Mouse (Mus musculus): ENCODE results near the gene Fndc3b.
A peak's percentile ranks its signal among the peaks of the same experiment; 100 is the strongest.

Fndc3b gene

GRCm38 (mm10) chr3:27588604-27589003 lies 122.5 kb downstream of the Fndc3b start:
- no peaks in the 10 kb centered on the region for H3K36me3 ChIP-seq (ENCODE audit: control insufficient read depth, insufficient read depth, low read length, poor library complexity, severe bottlenecking)
- no peaks in the 10 kb centered on the region for H3K27me3 ChIP-seq (ENCODE audit: control insufficient read depth, insufficient read depth, low read length, poor library complexity, severe bottlenecking)
- no peak for DNase-seq (ENCODE audit: low read depth, low spot score)

GRCm38 (mm10) chr3:27584607-27585605 lies 126.2 kb downstream of the Fndc3b start:
- Histone ChIP-seq H3K27me3 (ENCODE audit: control insufficient read depth, insufficient read depth, low read length, poor library complexity, severe bottlenecking) (no peaks in the 10 kb centered on the region), H3K36me3 (ENCODE audit: control insufficient read depth, insufficient read depth, low read length, poor library complexity, severe bottlenecking) (no peaks in the 10 kb centered on the region)
- DNase-seq (ENCODE audit: low read depth, low spot score): no peak

DNA sequence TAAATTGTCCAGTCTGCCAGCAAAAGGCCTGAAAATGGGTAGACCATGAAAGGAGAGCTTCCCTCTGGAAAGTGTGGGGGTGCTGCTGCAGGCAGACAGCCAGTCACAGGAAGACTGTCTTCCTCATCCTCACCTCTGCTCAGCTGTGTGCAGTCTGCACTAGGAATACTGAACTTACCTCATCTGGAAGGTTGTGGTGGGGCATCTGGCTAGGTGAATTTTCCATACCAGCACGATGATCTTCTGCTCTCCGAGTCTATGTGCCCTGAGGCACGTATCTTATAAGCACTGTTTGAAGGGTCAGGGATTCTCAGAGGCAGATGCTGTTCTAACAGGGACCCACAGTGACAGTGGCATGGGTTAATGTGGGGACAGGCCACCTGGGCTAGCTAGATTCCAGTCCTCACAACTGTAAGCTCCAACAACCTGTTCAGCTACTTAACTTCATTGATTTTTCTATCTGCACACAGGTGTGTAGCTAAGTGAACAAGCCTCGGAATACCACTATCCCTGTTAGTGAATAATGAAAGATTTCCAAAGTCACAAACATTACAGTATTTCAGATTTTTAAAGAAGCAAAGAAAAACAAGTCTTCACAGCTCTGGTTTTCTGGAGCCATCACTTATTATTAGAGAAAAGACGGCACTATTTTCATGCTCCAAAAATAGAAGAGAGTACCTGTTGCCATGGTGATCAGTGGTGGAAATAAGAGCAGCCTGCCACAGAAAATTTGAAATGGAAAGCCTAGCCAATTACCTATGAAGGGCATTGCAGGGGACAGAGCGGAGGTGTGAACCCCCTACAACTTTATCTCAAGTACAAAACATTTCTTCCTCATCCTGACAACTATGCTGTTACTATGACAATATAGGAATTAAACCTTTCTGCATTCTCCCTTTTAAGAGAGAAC lies 128.9 kb downstream of the Fndc3b start:
- DNase-seq (ENCODE audit: low read depth, low spot score): no peak
- Histone ChIP-seq H3K27me3 (ENCODE audit: control insufficient read depth, insufficient read depth, low read length, poor library complexity, severe bottlenecking) (no peaks in the 10 kb centered on the region), H3K36me3 (ENCODE audit: control insufficient read depth, insufficient read depth, low read length, poor library complexity, severe bottlenecking) (no peaks in the 10 kb centered on the region)

GRCm38 (mm10) chr3:27580956-27581355 lies 130.2 kb downstream of the Fndc3b start:
- no peak for DNase-seq (ENCODE audit: low read depth, low spot score)
- H3K36me3 ChIP-seq (ENCODE audit: control insufficient read depth, insufficient read depth, low read length, poor library complexity, severe bottlenecking): no peaks in the 10 kb centered on the region
- H3K27me3 ChIP-seq (ENCODE audit: control insufficient read depth, insufficient read depth, low read length, poor library complexity, severe bottlenecking): no peaks in the 10 kb centered on the region

DNA sequence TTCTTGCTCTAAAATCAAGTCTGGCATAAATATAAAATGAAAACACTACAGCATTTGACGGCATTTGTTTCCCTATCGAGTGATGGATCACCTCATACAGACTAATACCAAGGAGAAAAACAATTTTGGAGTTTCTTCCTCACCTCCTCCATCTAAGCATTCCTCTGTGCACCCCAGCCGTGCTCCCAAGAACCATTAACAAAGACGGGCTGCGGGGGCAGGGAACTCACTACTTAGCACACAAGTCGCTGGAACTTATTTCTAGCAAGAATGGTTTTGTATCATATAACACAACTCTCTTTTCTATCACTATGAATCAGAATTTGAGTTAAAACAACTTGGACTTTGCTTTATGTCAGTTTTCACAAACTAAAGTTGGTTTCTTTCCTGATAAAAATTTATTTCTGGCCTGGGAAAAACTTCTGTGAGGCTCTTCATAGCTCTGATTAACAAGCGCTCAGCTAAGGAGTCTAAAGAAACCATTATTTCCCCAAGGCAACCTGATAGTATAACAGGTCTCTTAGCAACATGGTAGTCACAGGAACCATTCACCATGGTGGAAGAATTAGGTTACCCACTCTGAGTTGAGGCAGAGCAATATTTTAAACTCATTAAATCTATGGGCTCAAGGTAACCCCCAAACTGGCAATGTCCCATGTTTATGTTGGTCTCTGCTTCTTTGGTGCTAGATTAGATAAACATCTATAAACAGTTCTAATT lies 131.1 kb downstream of the Fndc3b start:
- no peak for DNase-seq (ENCODE audit: low read depth, low spot score)
- H3K36me3 ChIP-seq (ENCODE audit: control insufficient read depth, insufficient read depth, low read length, poor library complexity, severe bottlenecking): no peaks in the 10 kb centered on the region
- H3K27me3 ChIP-seq (ENCODE audit: control insufficient read depth, insufficient read depth, low read length, poor library complexity, severe bottlenecking): no peaks in the 10 kb centered on the region

DNA sequence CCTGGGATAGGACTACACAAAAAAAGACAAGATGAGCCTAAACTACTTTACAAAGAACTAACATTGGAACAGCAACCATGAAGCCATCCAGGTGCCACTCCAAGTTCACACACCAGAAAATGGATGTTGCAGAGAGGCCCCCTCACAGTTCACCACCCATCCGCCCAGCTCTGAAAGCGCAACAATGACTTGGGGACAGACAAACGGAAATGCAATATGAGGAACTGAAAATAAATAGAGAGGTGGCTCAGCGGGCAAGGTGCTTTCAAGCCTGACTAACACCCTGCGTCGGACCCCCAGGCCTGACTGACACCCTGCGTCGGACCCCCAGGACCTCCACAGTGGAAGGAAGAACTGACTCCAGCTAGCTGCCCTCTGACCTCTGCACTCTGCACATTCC lies 131.9 kb downstream of the Fndc3b start:
- DNase-seq (ENCODE audit: low read depth, low spot score): peak; percentile 68
- no peaks in the 10 kb centered on the region for H3K27me3 ChIP-seq (ENCODE audit: control insufficient read depth, insufficient read depth, low read length, poor library complexity, severe bottlenecking)
- H3K36me3 ChIP-seq (ENCODE audit: control insufficient read depth, insufficient read depth, low read length, poor library complexity, severe bottlenecking): no peaks in the 10 kb centered on the region

- DNase-seq (ENCODE audit: low read depth, low spot score): no peak
- H3K27me3 ChIP-seq (ENCODE audit: control insufficient read depth, insufficient read depth, low read length, poor library complexity, severe bottlenecking): no peaks in the 10 kb centered on the region
- H3K36me3 ChIP-seq (ENCODE audit: control insufficient read depth, insufficient read depth, low read length, poor library complexity, severe bottlenecking): no peaks in the 10 kb centered on the region
Measured at GRCm38 (mm10) chr3:27577349-27578025, 133.6 kb downstream of the Fndc3b start.

DNA sequence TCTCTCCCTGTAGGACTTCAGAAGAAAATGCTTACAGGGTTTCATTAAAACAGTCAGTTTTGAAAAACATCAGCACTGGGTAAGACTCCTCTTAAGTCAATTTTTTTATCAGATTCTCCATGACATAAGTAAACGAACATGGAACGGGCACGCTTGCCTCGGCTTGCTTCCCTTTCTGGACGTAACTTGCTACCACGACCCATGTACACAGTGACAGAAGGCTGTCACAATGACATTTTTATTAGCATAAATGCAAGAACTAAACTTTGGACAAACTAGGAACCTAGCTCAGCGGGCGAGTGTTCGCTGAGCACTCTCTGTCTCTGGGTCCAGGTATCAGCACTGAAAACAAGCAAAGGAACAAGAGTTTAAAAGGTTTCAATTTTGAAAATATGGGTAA lies 136.9 kb downstream of the Fndc3b start:
- no peak for DNase-seq (ENCODE audit: low read depth, low spot score)
- Histone ChIP-seq H3K27me3 (ENCODE audit: control insufficient read depth, insufficient read depth, low read length, poor library complexity, severe bottlenecking) (no peaks in the 10 kb centered on the region), H3K36me3 (ENCODE audit: control insufficient read depth, insufficient read depth, low read length, poor library complexity, severe bottlenecking) (no peaks in the 10 kb centered on the region)

- no peak for DNase-seq (ENCODE audit: low read depth, low spot score)
- Histone ChIP-seq H3K27me3 (ENCODE audit: control insufficient read depth, insufficient read depth, low read length, poor library complexity, severe bottlenecking) (no peaks in the 10 kb centered on the region), H3K36me3 (ENCODE audit: control insufficient read depth, insufficient read depth, low read length, poor library complexity, severe bottlenecking) (no peaks in the 10 kb centered on the region)
Measured at GRCm38 (mm10) chr3:27573458-27573857, 137.6 kb downstream of the Fndc3b start.

GRCm38 (mm10) chr3:27572305-27572704 lies 138.8 kb downstream of the Fndc3b start:
- Histone ChIP-seq H3K27me3 (ENCODE audit: control insufficient read depth, insufficient read depth, low read length, poor library complexity, severe bottlenecking) (no peaks in the 10 kb centered on the region), H3K36me3 (ENCODE audit: control insufficient read depth, insufficient read depth, low read length, poor library complexity, severe bottlenecking) (no peaks in the 10 kb centered on the region)
- no peak for DNase-seq (ENCODE audit: low read depth, low spot score)

DNA sequence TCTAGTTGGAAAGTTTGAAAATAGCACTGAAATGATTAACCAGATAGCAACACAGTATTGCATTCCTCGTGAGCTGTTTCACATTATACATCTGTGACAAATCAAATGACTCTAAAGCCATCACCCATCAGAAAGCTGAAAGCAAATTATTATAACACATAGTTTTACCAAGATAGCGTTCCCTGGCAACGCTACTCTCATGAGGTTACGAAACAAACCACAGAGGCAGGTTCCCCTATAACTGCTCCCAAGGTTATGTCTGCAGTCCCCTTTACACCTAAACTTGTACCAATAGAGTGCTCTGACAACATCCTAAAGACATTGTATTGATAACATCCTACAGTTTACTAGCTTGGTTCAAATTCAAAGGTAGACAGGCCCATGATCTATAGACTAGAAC lies 145.8 kb downstream of the Fndc3b start:
- Histone ChIP-seq H3K36me3 (ENCODE audit: control insufficient read depth, insufficient read depth, low read length, poor library complexity, severe bottlenecking) (no peaks in the 10 kb centered on the region), H3K27me3 (ENCODE audit: control insufficient read depth, insufficient read depth, low read length, poor library complexity, severe bottlenecking) (no peaks in the 10 kb centered on the region)
- no peak for DNase-seq (ENCODE audit: low read depth, low spot score)

GRCm38 (mm10) chr3:27563047-27563624 lies 148.0 kb downstream of the Fndc3b start:
- Histone ChIP-seq H3K27me3 (ENCODE audit: control insufficient read depth, insufficient read depth, low read length, poor library complexity, severe bottlenecking) (no peaks in the 10 kb centered on the region), H3K36me3 (ENCODE audit: control insufficient read depth, insufficient read depth, low read length, poor library complexity, severe bottlenecking) (no peaks in the 10 kb centered on the region)
- no peak for DNase-seq (ENCODE audit: low read depth, low spot score)

DNA sequence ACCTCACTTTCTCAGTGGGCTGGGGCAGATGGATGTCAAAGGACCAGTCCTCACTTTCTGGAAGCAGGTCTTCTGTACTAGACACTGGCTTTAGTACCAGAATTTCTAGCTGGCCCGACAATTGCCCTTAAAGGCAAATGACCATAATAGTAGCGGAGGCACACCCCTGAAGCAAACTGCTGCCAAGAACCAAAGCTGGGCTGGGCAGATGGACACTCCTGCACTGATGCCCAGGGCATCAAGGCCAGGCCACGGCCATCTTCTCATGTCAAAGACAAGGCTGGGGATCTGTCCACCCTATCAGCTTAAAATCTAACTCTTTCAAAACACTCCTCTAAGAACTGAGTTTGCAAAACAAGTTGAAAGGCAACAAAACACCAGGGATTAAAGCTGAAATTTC lies 148.6 kb downstream of the Fndc3b start:
- H3K27me3 ChIP-seq (ENCODE audit: control insufficient read depth, insufficient read depth, low read length, poor library complexity, severe bottlenecking): no peaks in the 10 kb centered on the region
- no peak for DNase-seq (ENCODE audit: low read depth, low spot score)
- H3K36me3 ChIP-seq (ENCODE audit: control insufficient read depth, insufficient read depth, low read length, poor library complexity, severe bottlenecking): no peaks in the 10 kb centered on the region

GRCm38 (mm10) chr3:27561921-27562320 lies 149.2 kb downstream of the Fndc3b start:
- no peaks in the 10 kb centered on the region for H3K36me3 ChIP-seq (ENCODE audit: control insufficient read depth, insufficient read depth, low read length, poor library complexity, severe bottlenecking)
- no peak for DNase-seq (ENCODE audit: low read depth, low spot score)
- H3K27me3 ChIP-seq (ENCODE audit: control insufficient read depth, insufficient read depth, low read length, poor library complexity, severe bottlenecking): no peaks in the 10 kb centered on the region
